Mouse (Mus musculus): ENCODE results near the gene Galnt9. TPM values are rescaled to one million over a fixed set of nuclear protein-coding genes. Genes with fewer than 3 reads are reported as not detected.

Gene Galnt9
- polyA plus RNA-seq, 1 experiment from 2014 or later = 0.30 TPM

GRCm38 (mm10) chr5:110518086-110518783 lies 25.9 kb upstream of the Galnt9 start:
- 47% methylated on average over 14 of the region's 14 CpGs for WGBS (ENCODE audit: missing documents)

GRCm38 (mm10) chr5:110520974-110521373 lies 23.2 kb upstream of the Galnt9 start:
- Histone ChIP-seq H3K79me2 (ENCODE audit: inconsistent target) (no peaks in the 10 kb centered on the region), H3K27ac (no peak overlapping the region), H3K36me3 (ENCODE audit: inconsistent target) (no peaks in the 10 kb centered on the region), H3K4me3 (ENCODE audit: inconsistent target) (no peak overlapping the region)
- 90% methylated on average over 4 of the region's 4 CpGs for WGBS (ENCODE audit: missing documents)

More at GRCm38 (mm10) chr5:110518086-110518783, 25.9 kb upstream of the Galnt9 start:
- H3K27ac ChIP-seq = no peak overlapping the region
- no peaks in the 10 kb centered on the region for H3K79me2 ChIP-seq (ENCODE audit: inconsistent target)
- no peaks in the 10 kb centered on the region for H3K36me3 ChIP-seq (ENCODE audit: inconsistent target)
- H3K4me3 ChIP-seq (ENCODE audit: inconsistent target) = no peak overlapping the region

GRCm38 (mm10) chr5:110521822-110522221 lies 22.3 kb upstream of the Galnt9 start:
- Histone ChIP-seq H3K79me2 (ENCODE audit: inconsistent target) (no peaks in the 10 kb centered on the region), H3K27ac (no peak overlapping the region), H3K4me3 (ENCODE audit: inconsistent target) (no peak overlapping the region), H3K36me3 (ENCODE audit: inconsistent target) (no peaks in the 10 kb centered on the region)
- 67% methylated on average over 7 of the region's 7 CpGs for WGBS (ENCODE audit: missing documents)

- H3K79me2 ChIP-seq (ENCODE audit: inconsistent target) = no peaks in the 10 kb centered on the region
- 71% methylated on average over 4 of the region's 4 CpGs for WGBS (ENCODE audit: missing documents)
- no peak overlapping the region for H3K27ac ChIP-seq
- H3K4me3 ChIP-seq (ENCODE audit: inconsistent target) = no peak overlapping the region
- H3K36me3 ChIP-seq (ENCODE audit: inconsistent target) = no peaks in the 10 kb centered on the region
Observed at GRCm38 (mm10) chr5:110523296-110523695, 20.9 kb upstream of the Galnt9 start.

GRCm38 (mm10) chr5:110525701-110526100 lies 18.5 kb upstream of the Galnt9 start:
- H3K36me3 ChIP-seq (ENCODE audit: inconsistent target) = no peaks in the 10 kb centered on the region
- WGBS (ENCODE audit: missing documents) = 77% methylated on average over 6 of the region's 6 CpGs

GRCm38 (mm10) chr5:110526556-110526955 lies 17.6 kb upstream of the Galnt9 start:
- no peak overlapping the region for H3K4me3 ChIP-seq (ENCODE audit: inconsistent target)
- no peak overlapping the region for H3K27ac ChIP-seq
- no peaks in the 10 kb centered on the region for H3K36me3 ChIP-seq (ENCODE audit: inconsistent target)
- 97% methylated on average over 4 of the region's 4 CpGs for WGBS (ENCODE audit: missing documents)
- no peaks in the 10 kb centered on the region for H3K79me2 ChIP-seq (ENCODE audit: inconsistent target)

More at GRCm38 (mm10) chr5:110525701-110526100, 18.5 kb upstream of the Galnt9 start:
- H3K79me2 ChIP-seq (ENCODE audit: inconsistent target) = no peaks in the 10 kb centered on the region
- no peak overlapping the region for H3K27ac ChIP-seq
- H3K4me3 ChIP-seq (ENCODE audit: inconsistent target) = no peak overlapping the region

GRCm38 (mm10) chr5:110531091-110531490 lies 13.1 kb upstream of the Galnt9 start:
- H3K27ac ChIP-seq = no peak overlapping the region
- no peak overlapping the region for H3K4me3 ChIP-seq (ENCODE audit: inconsistent target)
- no peaks in the 10 kb centered on the region for H3K36me3 ChIP-seq (ENCODE audit: inconsistent target)
- WGBS (ENCODE audit: missing documents) = 85% methylated on average over 4 of the region's 4 CpGs
- no peaks in the 10 kb centered on the region for H3K79me2 ChIP-seq (ENCODE audit: inconsistent target)

GRCm38 (mm10) chr5:110534402-110534801 lies 9.8 kb upstream of the Galnt9 start:
- Histone ChIP-seq H3K79me2 (ENCODE audit: inconsistent target) (no peaks in the 10 kb centered on the region), H3K36me3 (ENCODE audit: inconsistent target) (no peaks in the 10 kb centered on the region), H3K27ac (no peak overlapping the region), H3K4me3 (ENCODE audit: inconsistent target) (no peak overlapping the region)
- 80% methylated on average over 1 of the region's 1 CpGs for WGBS (ENCODE audit: missing documents)

- no peak overlapping the region for H3K4me3 ChIP-seq (ENCODE audit: inconsistent target)
- H3K36me3 ChIP-seq (ENCODE audit: inconsistent target) = no peaks in the 10 kb centered on the region
- H3K27ac ChIP-seq = no peak overlapping the region
- no peaks in the 10 kb centered on the region for H3K79me2 ChIP-seq (ENCODE audit: inconsistent target)
- WGBS (ENCODE audit: missing documents) = 93% methylated on average over 7 of the region's 8 CpGs
Observed at GRCm38 (mm10) chr5:110535964-110536363, 8.2 kb upstream of the Galnt9 start.

- no peaks in the 10 kb centered on the region for H3K36me3 ChIP-seq (ENCODE audit: inconsistent target)
- no peak overlapping the region for H3K27ac ChIP-seq
- H3K4me3 ChIP-seq (ENCODE audit: inconsistent target) = no peak overlapping the region
- H3K79me2 ChIP-seq (ENCODE audit: inconsistent target) = no peaks in the 10 kb centered on the region
- WGBS (ENCODE audit: missing documents) = 64% methylated on average over 2 of the region's 2 CpGs
Observed at GRCm38 (mm10) chr5:110540947-110541346, 3.2 kb upstream of the Galnt9 start.

GRCm38 (mm10) chr5:110541456-110541855 lies 2.7 kb upstream of the Galnt9 start:
- H3K4me3 ChIP-seq (ENCODE audit: inconsistent target) = no peak overlapping the region
- WGBS (ENCODE audit: missing documents) = 78% methylated on average over 6 of the region's 6 CpGs
- no peak overlapping the region for H3K27ac ChIP-seq
- H3K79me2 ChIP-seq (ENCODE audit: inconsistent target) = no peaks in the 10 kb centered on the region
- no peaks in the 10 kb centered on the region for H3K36me3 ChIP-seq (ENCODE audit: inconsistent target)

GRCm38 (mm10) chr5:110544691-110545069 lies 525 bp downstream of the Galnt9 start:
- no peak overlapping the region for H3K27ac ChIP-seq
- WGBS (ENCODE audit: missing documents) = 9% methylated on average over 24 of the region's 24 CpGs
- no peaks in the 10 kb centered on the region for H3K36me3 ChIP-seq (ENCODE audit: inconsistent target)
- no peaks in the 10 kb centered on the region for H3K79me2 ChIP-seq (ENCODE audit: inconsistent target)
- no peak overlapping the region for H3K4me3 ChIP-seq (ENCODE audit: inconsistent target)

GRCm38 (mm10) chr5:110545311-110545710 lies 1.2 kb downstream of the Galnt9 start:
- 81% methylated on average over 7 of the region's 7 CpGs for WGBS (ENCODE audit: missing documents)
- Histone ChIP-seq H3K79me2 (ENCODE audit: inconsistent target) (no peaks in the 10 kb centered on the region), H3K36me3 (ENCODE audit: inconsistent target) (no peaks in the 10 kb centered on the region), H3K4me3 (ENCODE audit: inconsistent target) (no peak overlapping the region), H3K27ac (no peak overlapping the region)

- no peaks in the 10 kb centered on the region for H3K79me2 ChIP-seq (ENCODE audit: inconsistent target)
- no peak overlapping the region for H3K4me3 ChIP-seq (ENCODE audit: inconsistent target)
- H3K36me3 ChIP-seq (ENCODE audit: inconsistent target) = no peaks in the 10 kb centered on the region
- no peak overlapping the region for H3K27ac ChIP-seq
- WGBS (ENCODE audit: missing documents) = 77% methylated on average over 11 of the region's 11 CpGs
Observed at GRCm38 (mm10) chr5:110546136-110546535, 2.0 kb downstream of the Galnt9 start.

GRCm38 (mm10) chr5:110546726-110547406 lies 2.7 kb downstream of the Galnt9 start:
- no peaks in the 10 kb centered on the region for H3K79me2 ChIP-seq (ENCODE audit: inconsistent target)
- H3K4me3 ChIP-seq (ENCODE audit: inconsistent target) = no peak overlapping the region
- WGBS (ENCODE audit: missing documents) = 56% methylated on average over 5 of the region's 5 CpGs
- no peak overlapping the region for H3K27ac ChIP-seq
- H3K36me3 ChIP-seq (ENCODE audit: inconsistent target) = no peaks in the 10 kb centered on the region
